Mouse (Mus musculus) MEL (cell line): ENCODE results near the gene Washc4. TPM values are rescaled to one million over a fixed set of nuclear protein-coding genes. Genes with fewer than 3 reads are reported as not detected.

Source experiments
- DNase-seq: peaks from one replicate; pipeline ENCODE4 v3.0.0; 2011; ENCODE audit warnings: low read depth, low spot score
- H3K27ac ChIP-seq: 2 replicates; pipeline ENCODE4 v1.5.1; 2012; ENCODE audit warnings: low read depth, mild to moderate bottlenecking, control low read depth, low read length, moderate library complexity; ENCODE audit not compliant: control insufficient read depth
- H3K27me3 ChIP-seq, 2 experiments: fragments of 150-350 bp in 1 of 2; sonication (generic) in 1 of 2; 2 replicates each; pipeline ENCODE4 v1.6.1; 2012; ENCODE audit warnings: low read length in 2 of 2, mild to moderate bottlenecking in 2 of 2, improper control_type of control experiment in 1 of 2, moderate library complexity in 1 of 2; ENCODE audit not compliant: insufficient read depth in 2 of 2, control insufficient read depth in 1 of 2
- H3K36me3 ChIP-seq, 2 experiments: 2 replicates each; pipeline ENCODE4 v1.6.1; 2012 to 2014; ENCODE audit warnings: low read length in 2 of 2, improper control_type of control experiment in 1 of 2, inconsistent platforms in 1 of 2, mild to moderate bottlenecking in 1 of 2; ENCODE audit not compliant: insufficient read depth in 2 of 2, control insufficient read depth in 1 of 2
- H3K4me1 ChIP-seq, 2 experiments: fragments of 150-350 bp in 1 of 2; sonication (generic) in 1 of 2; 2 replicates each; pipeline ENCODE4 v1.6.1; 2012; ENCODE audit warnings: low read length in 2 of 2, improper control_type of control experiment in 1 of 2, mild to moderate bottlenecking in 1 of 2; ENCODE audit not compliant: insufficient read depth in 2 of 2, control insufficient read depth in 1 of 2
- H3K4me3 ChIP-seq, 2 experiments: fragments of 150-350 bp in 1 of 2; sonication (generic) in 1 of 2; 2 replicates each; pipeline ENCODE4 v1.5.1; 2012; ENCODE audit warnings: low read depth in 2 of 2, low read length in 2 of 2, mild to moderate bottlenecking in 2 of 2, moderate library complexity in 2 of 2, control low read depth in 1 of 2, improper control_type of control experiment in 1 of 2; ENCODE audit not compliant: control insufficient read depth in 1 of 2, insufficient read depth in 1 of 2
- H3K79me2 ChIP-seq: 2 replicates; pipeline ENCODE4 v1.6.1; 2012; ENCODE audit warnings: mild to moderate bottlenecking, low read length, moderate library complexity; ENCODE audit not compliant: control insufficient read depth, poor library complexity, insufficient read depth
- H3K9ac ChIP-seq: 2 replicates; pipeline ENCODE4 v1.6.1; 2012; ENCODE audit warnings: low read depth, mild to moderate bottlenecking, control low read depth, low read length, moderate library complexity; ENCODE audit not compliant: control insufficient read depth, poor library complexity, severe bottlenecking
- H3K9me3 ChIP-seq: fragments of 150-350 bp; sonication (generic); replicated peaks from 2 replicates; pipeline ENCODE4 v1.6.1; 2012; ENCODE audit warnings: mild to moderate bottlenecking, low read length, improper control_type of control experiment, moderate library complexity; ENCODE audit not compliant: insufficient read depth
- BHLHE40 ChIP-seq: IDR thresholded peaks from 2 replicates; pipeline ENCODE4 v1.6.1; 2012; ENCODE audit warnings: low read depth, mild to moderate bottlenecking, inconsistent platforms, low read length, improper control_type of control experiment, borderline replicate concordance
- CHD1 ChIP-seq: IDR thresholded peaks from 2 replicates; pipeline ENCODE4 v1.6.1; 2012; ENCODE audit warnings: low read depth, mild to moderate bottlenecking, inconsistent platforms, low read length, improper control_type of control experiment
- CHD2 ChIP-seq: IDR thresholded peaks from 2 replicates; pipeline ENCODE4 v1.6.1; 2011; ENCODE audit warnings: low read length, improper control_type of control experiment
- E2F4 ChIP-seq: IDR thresholded peaks from 2 replicates; pipeline ENCODE4 v1.6.1; 2011; ENCODE audit warnings: low read depth, low read length, improper control_type of control experiment, borderline replicate concordance
- ELF1 ChIP-seq: IDR thresholded peaks from 2 replicates; pipeline ENCODE4 v1.6.1; 2014; ENCODE audit warnings: low read depth, mild to moderate bottlenecking, inconsistent platforms, low read length, improper control_type of control experiment, moderate library complexity
- ETS1 ChIP-seq: IDR thresholded peaks from 2 replicates; pipeline ENCODE4 v1.6.1; 2012; ENCODE audit warnings: low read depth, mild to moderate bottlenecking, inconsistent platforms, low read length, improper control_type of control experiment, moderate library complexity
- GABPA ChIP-seq: IDR thresholded peaks from 2 replicates; pipeline ENCODE4 v1.6.1; 2012; ENCODE audit warnings: low read depth, mild to moderate bottlenecking, inconsistent platforms, low read length, improper control_type of control experiment, moderate library complexity
- HCFC1 ChIP-seq: IDR thresholded peaks from 2 replicates; pipeline ENCODE4 v1.6.1; 2012; ENCODE audit warnings: low read depth, mild to moderate bottlenecking, inconsistent platforms, low read length, improper control_type of control experiment, moderate library complexity
- KAT2A ChIP-seq: conservative IDR thresholded peaks from 2 replicates; pipeline ENCODE4 v1.6.1; 2012; ENCODE audit warnings: low read depth, low read length, improper control_type of control experiment, inconsistent platforms
- MAFK ChIP-seq: IDR thresholded peaks from 2 replicates; pipeline ENCODE4 v1.6.1; 2011; ENCODE audit warnings: low read depth, mild to moderate bottlenecking, low read length, improper control_type of control experiment, borderline replicate concordance
- MAX ChIP-seq: IDR thresholded peaks from 2 replicates; pipeline ENCODE4 v1.6.1; 2011; ENCODE audit warnings: low read length, improper control_type of control experiment
- MYB ChIP-seq: IDR thresholded peaks from 2 replicates; pipeline ENCODE4 v1.6.1; 2011; ENCODE audit warnings: mild to moderate bottlenecking, low read depth, low read length, improper control_type of control experiment
- MYC ChIP-seq: IDR thresholded peaks from 2 replicates; pipeline ENCODE4 v1.6.1; 2011; ENCODE audit warnings: low read depth, mild to moderate bottlenecking, low read length, improper control_type of control experiment, moderate library complexity
- POLR2A ChIP-seq, 2 experiments: IDR thresholded peaks; 2 replicates each; pipeline ENCODE4 v1.6.1; 2011 to 2012; ENCODE audit warnings: low read length in 2 of 2, mild to moderate bottlenecking in 2 of 2, control low read depth in 1 of 2, improper control_type of control experiment in 1 of 2, low read depth in 1 of 2, moderate library complexity in 1 of 2; ENCODE audit not compliant: control insufficient read depth in 1 of 2, insufficient read depth in 1 of 2, poor library complexity in 1 of 2
- POLR2AphosphoS2 ChIP-seq: IDR thresholded peaks from 2 replicates; pipeline ENCODE4 v1.6.1; 2011; ENCODE audit warnings: low read length, improper control_type of control experiment
- RAD21 ChIP-seq: IDR thresholded peaks from 2 replicates; pipeline ENCODE4 v1.6.1; 2011; ENCODE audit warnings: mild to moderate bottlenecking, low read depth, low read length, improper control_type of control experiment
- RCOR1 ChIP-seq: IDR thresholded peaks from 2 replicates; pipeline ENCODE4 v1.6.1; 2012; ENCODE audit warnings: low read depth, mild to moderate bottlenecking, inconsistent platforms, low read length, improper control_type of control experiment
- SIN3A ChIP-seq: IDR thresholded peaks from 2 replicates; pipeline ENCODE4 v1.6.1; 2012; ENCODE audit warnings: low read length, improper control_type of control experiment, inconsistent platforms
- SMC3 ChIP-seq: IDR thresholded peaks from 2 replicates; pipeline ENCODE4 v1.6.1; 2011; ENCODE audit warnings: low read depth, low read length, improper control_type of control experiment
- TAL1 ChIP-seq: IDR thresholded peaks from 2 replicates; pipeline ENCODE4 v1.6.1; 2012; ENCODE audit warnings: mild to moderate bottlenecking, inconsistent platforms, low read length, moderate library complexity, mixed read lengths
- TBP ChIP-seq: IDR thresholded peaks from 2 replicates; pipeline ENCODE4 v1.8.0; 2011; ENCODE audit warnings: low read depth, low read length, improper control_type of control experiment
- TCF12 ChIP-seq: IDR thresholded peaks from 2 replicates; pipeline ENCODE4 v1.6.1; 2014; ENCODE audit warnings: low read depth, mild to moderate bottlenecking, inconsistent platforms, low read length, improper control_type of control experiment, moderate library complexity
- UBTF ChIP-seq: IDR thresholded peaks from 2 replicates; pipeline ENCODE4 v1.6.1; 2012; ENCODE audit warnings: low read depth, mild to moderate bottlenecking, inconsistent platforms, low read length, improper control_type of control experiment, moderate library complexity, borderline replicate concordance; ENCODE audit not compliant: insufficient read depth
- USF2 ChIP-seq, 2 experiments: IDR thresholded peaks; 2 replicates each; pipeline ENCODE4 v1.6.1; 2011 to 2012; ENCODE audit warnings: improper control_type of control experiment in 2 of 2, low read length in 2 of 2, borderline replicate concordance in 1 of 2, inconsistent platforms in 1 of 2, low read depth in 1 of 2, mild to moderate bottlenecking in 1 of 2; ENCODE audit not compliant: insufficient read depth in 1 of 2
- ZC3H11A ChIP-seq: IDR thresholded peaks from 2 replicates; pipeline ENCODE4 v1.6.1; 2012; ENCODE audit warnings: low read depth, mild to moderate bottlenecking, inconsistent platforms, low read length, improper control_type of control experiment
- ZMIZ1 ChIP-seq: IDR thresholded peaks from 2 replicates; pipeline ENCODE4 v1.6.1; 2012; ENCODE audit warnings: low read depth, mild to moderate bottlenecking, inconsistent platforms, low read length, improper control_type of control experiment, moderate library complexity
- polyA plus RNA-seq, 2 experiments: library from polyadenylated mRNA; stranded (reverse) in 1 of 2; unstranded in 1 of 2; fragments of >175 nt in 1 of 2; fragments of >200 nt in 1 of 2; gene quantifications; 2 replicates each; pipeline versions ENCODE4 v1.2.1 to v1.2.4; 2012; ENCODE audit warnings: low replicate concordance in 2 of 2, low read depth in 1 of 2; ENCODE audit not compliant: insufficient read length in 2 of 2, insufficient read depth in 1 of 2, missing spikeins in 1 of 2
- total RNA-seq: library from RNA; depleted of rRNA; stranded (reverse); fragments of 300-350 nt; gene quantifications from 2 replicates; pipeline ENCODE4 v1.2.3, GENCODE M21; 2012

Gene Washc4
- total and polyA plus RNA-seq, 3 experiments, result 13.6 to 16.2 TPM; not detected in 1

DNA sequence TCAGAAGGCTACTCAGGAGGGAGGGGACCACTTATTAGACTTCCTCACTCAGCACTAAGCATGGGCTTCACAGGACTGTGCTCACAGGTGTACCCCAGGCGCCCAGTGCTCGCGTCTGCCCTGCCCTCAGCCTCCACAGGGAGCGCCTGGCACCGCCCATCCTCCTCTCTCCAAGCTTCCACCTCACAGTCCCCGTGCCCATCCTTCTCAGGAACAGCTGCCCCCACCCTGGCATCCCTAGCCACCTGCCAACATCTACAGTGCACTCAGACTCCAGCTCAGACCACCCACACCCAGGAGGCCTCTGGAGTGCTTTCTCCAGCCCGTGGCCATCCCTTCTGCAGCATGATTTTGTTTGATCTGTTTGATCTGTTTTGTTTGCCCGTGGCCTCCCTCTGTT lies 80.5 kb downstream of the Washc4 start:
- Histone ChIP-seq H3K36me3 (no peaks in the 10 kb centered on the region), H3K9me3 (no peaks in the 10 kb centered on the region), H3K79me2 (no peaks in the 10 kb centered on the region), H3K4me1 (no peaks in the 10 kb centered on the region)
- no peak for DNase-seq
- TF ChIP-seq TAL1, result no peak
- no peak for TF ChIP-seq GABPA
- TF ChIP-seq USF2 (IDR thresholded peaks at IDR 0.05; ENCODE audit: borderline replicate concordance in 1 of 2, insufficient read depth in 1 of 2, low read depth in 1 of 2, low read length in 2 of 2), result no peak
- TF ChIP-seq KAT2A, result no peak
- no peak for TF ChIP-seq RCOR1
- TF ChIP-seq TBP, result no peak
- no peak for TF ChIP-seq ETS1
- TF ChIP-seq MAFK, result no peak
- no peak for TF ChIP-seq RAD21
- TF ChIP-seq SMC3, result no peak
- TF ChIP-seq MYB, result no peak
- TF ChIP-seq BHLHE40, result no peak
- no peak for TF ChIP-seq MAX
- TF ChIP-seq POLR2A (IDR thresholded peaks at IDR 0.05; ENCODE audit: control insufficient read depth in 1 of 2, insufficient read depth in 1 of 2, low read depth in 1 of 2, low read length in 2 of 2, poor library complexity in 1 of 2), result no peak
- TF ChIP-seq TCF12, result no peak
- TF ChIP-seq UBTF, result no peak
- TF ChIP-seq, all 39 proteins: peak for 0
- Histone ChIP-seq H3K27ac (no peak overlapping the region), H3K9ac (no peak overlapping the region), H3K4me3 (no peak overlapping the region), H3K27me3 (peaks cover 0 to 2% of the 10 kb centered on the region in 2 experiments; a peak in 2 of 4 replicates)

DNA sequence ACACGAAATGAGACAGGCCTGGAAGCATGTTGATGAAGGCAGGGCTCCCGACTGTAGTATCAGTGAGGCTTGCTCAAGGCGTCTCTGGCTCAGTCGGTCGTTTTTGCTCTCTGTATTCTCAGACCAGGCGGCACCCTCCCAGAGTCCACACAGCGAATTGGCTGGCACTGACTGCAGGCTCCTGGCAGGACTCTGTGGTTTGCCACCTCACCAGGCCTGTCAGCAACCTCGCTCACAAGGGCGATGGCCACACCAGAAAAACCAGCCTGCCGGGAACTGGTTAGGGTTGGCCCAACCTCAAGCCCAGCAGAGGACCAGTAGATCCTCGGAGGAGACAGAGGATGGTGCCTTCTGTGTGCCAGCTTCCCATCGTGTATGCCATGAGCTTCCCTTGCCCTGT lies 81.3 kb downstream of the Washc4 start:
- Histone ChIP-seq H3K9ac (no peak overlapping the region), H3K27me3 (peaks cover 0 to 2% of the 10 kb centered on the region in 2 experiments; a peak in 2 of 4 replicates), H3K9me3 (no peaks in the 10 kb centered on the region), H3K36me3 (no peaks in the 10 kb centered on the region), H3K4me3 (no peak overlapping the region), H3K27ac (no peak overlapping the region), H3K79me2 (no peaks in the 10 kb centered on the region), H3K4me1 (no peaks in the 10 kb centered on the region)
- DNase-seq, result no peak
- TF ChIP-seq CHD1, result no peak
- no peak for TF ChIP-seq ELF1
- no peak for TF ChIP-seq E2F4
- no peak for TF ChIP-seq CHD2
- no peak for TF ChIP-seq TCF12
- TF ChIP-seq SIN3A, result no peak
- no peak for TF ChIP-seq BHLHE40
- TF ChIP-seq RAD21, result no peak
- TF ChIP-seq POLR2A (IDR thresholded peaks at IDR 0.05; ENCODE audit: control insufficient read depth in 1 of 2, insufficient read depth in 1 of 2, low read depth in 1 of 2, low read length in 2 of 2, poor library complexity in 1 of 2), result no peak
- TF ChIP-seq MYC, result no peak
- TF ChIP-seq HCFC1, result no peak
- TF ChIP-seq ZMIZ1, result no peak
- TF ChIP-seq SMC3, result no peak
- TF ChIP-seq TBP, result no peak
- no peak for TF ChIP-seq ETS1
- no peak for TF ChIP-seq ZC3H11A
- no peak for TF ChIP-seq UBTF
- no peak for TF ChIP-seq GABPA
- TF ChIP-seq POLR2AphosphoS2, result no peak
- TF ChIP-seq USF2 (IDR thresholded peaks at IDR 0.05; ENCODE audit: borderline replicate concordance in 1 of 2, insufficient read depth in 1 of 2, low read depth in 1 of 2, low read length in 2 of 2), result no peak
